In genomic region chr13:35512029-35512507, GRCm38 (mm10) we compare ENCODE assay signal across 15 mouse cellular contexts.
DNase-seq lines count a peak whose midpoint lies in the region; ATAC-seq lines count a peak whose summit lies in the region.
"Had no signal": no experiment of that assay in that cellular context is flagged by ENCODE, and none has a peak within 500 bp of the region (broad histone marks: within the 10 kb centered on the region; RNA-seq: fewer than 3 reads in every experiment).

No protein-coding gene starts in this region.

- peak; percentile 44 for DNase-seq in layer of hippocampus, adult 9-11 months
- no peak for DNase-seq in layer of hippocampus, postnatal 25 days (ENCODE audit: extremely low spot score in 1 of 2, low spot score in 1 of 2)
- peak; percentile 50 to 87 for DNase-seq in left cerebral cortex, postnatal 25 days (ENCODE audit: low spot score in 2 of 2)
- DNase-seq in right cerebral cortex, postnatal 36 days (ENCODE audit: low spot score in 2 of 2), result peak; percentile 10 to 25
- DNase-seq in spleen, adult 12 weeks (ENCODE audit: low spot score), result no peak
- DNase-seq: adrenal gland, postnatal 36 days; cerebellum, postnatal 36 days; gastrocnemius, postnatal 14 days; kidney, postnatal 4 days; lung, adult 18-20 months; thymus, postnatal 36 days had no signal

- intact Hi-C loops in left cerebral cortex, postnatal 25 days (cut with DNase I), result loop anchor here (1.0 to 5.0 kb wide), 3 partner anchors 11 to 230 kb away; no protein-coding TSS in a partner anchor

- ATAC-seq in frontal cortex, adult (ENCODE audit: low TSS enrichment), result peak; percentile 91
- ATAC-seq in erythroblast, adult 5-6 weeks (replicated peaks; ENCODE audit: low FRiP score, poor library complexity, severe bottlenecking), result no peak
- ATAC-seq: forebrain, embryonic 13.5 days; intestine, embryonic 15.5 days had no signal

Comparison
In these comparisons a context has a peak if more than half of its experiments do, and no peak if none do; other contexts are left out.
1. DNase-seq: peak in layer of hippocampus, adult 9-11 months (single experiment), left cerebral cortex, postnatal 25 days (2 of 2) and right cerebral cortex, postnatal 36 days (2 of 2); none in layer of hippocampus, postnatal 25 days (0 of 2) and spleen, adult 12 weeks (single experiment).